Mouse (Mus musculus) G1E (cell line): ENCODE results near the gene Dlgap5. TPM values are rescaled to one million over a fixed set of nuclear protein-coding genes. Genes with fewer than 3 reads are reported as not detected.
"Not testable (repeated sequence)": the region's sequence is repeated elsewhere in the genome, so short reads cannot be mapped to it uniquely, and the experiment has no call there.

Source experiments
- ATAC-seq: 2 replicates; pipeline ENCODE4 v1.8.0; 2016; ENCODE audit warnings: mild to moderate bottlenecking; ENCODE audit not compliant: insufficient number of reproducible peaks, poor library complexity, low FRiP score, severe bottlenecking; ENCODE audit errors: extremely low read depth
- DNase-seq: peaks from one replicate; pipeline ENCODE4 v3.0.0; 2012; ENCODE audit warnings: low spot score
- H3K27me3 ChIP-seq: 2 replicates; pipeline ENCODE4 v1.6.1; 2012; ENCODE audit warnings: mild to moderate bottlenecking, low read length, inconsistent platforms; ENCODE audit not compliant: insufficient read depth
- H3K36me3 ChIP-seq: replicated peaks from 2 replicates; pipeline ENCODE3; 2012; ENCODE audit warnings: mild to moderate bottlenecking, inconsistent platforms
- H3K4me1 ChIP-seq: 2 replicates; pipeline ENCODE4 v1.6.1; 2012; ENCODE audit warnings: low read depth, low read length, inconsistent platforms, mixed read lengths; ENCODE audit not compliant: insufficient read depth
- H3K4me3 ChIP-seq: 2 replicates; pipeline ENCODE4 v1.5.1; 2012; ENCODE audit warnings: low read depth, mild to moderate bottlenecking, inconsistent platforms, low read length, moderate library complexity, mixed read lengths
- H3K9me3 ChIP-seq: replicated peaks from 2 replicates; pipeline ENCODE4 v1.6.1; 2012; ENCODE audit warnings: inconsistent platforms
- CTCF ChIP-seq: IDR thresholded peaks from 2 replicates; pipeline ENCODE4 v1.5.1; 2012; ENCODE audit warnings: low read depth, low read length, inconsistent platforms, mixed read lengths
- GATA1 ChIP-seq: IDR thresholded peaks from 2 replicates; pipeline ENCODE4 v1.6.1; 2012; ENCODE audit warnings: borderline replicate concordance, low read length, inconsistent platforms, mixed read lengths
- GATA2 ChIP-seq: IDR thresholded peaks from 2 replicates; pipeline ENCODE4 v1.6.1; 2012; ENCODE audit warnings: low read depth, low read length, inconsistent platforms, borderline replicate concordance
- POLR2AphosphoS5 ChIP-seq: IDR thresholded peaks from 2 replicates; pipeline ENCODE4 v1.6.1; 2012; ENCODE audit warnings: low read depth, low read length, inconsistent platforms; ENCODE audit not compliant: insufficient replicate concordance
- TAL1 ChIP-seq: conservative IDR thresholded peaks from 2 replicates; pipeline ENCODE4 v1.6.1; 2012; ENCODE audit warnings: low read depth, low read length, inconsistent platforms, mixed read lengths
- polyA plus RNA-seq: library from polyadenylated mRNA; stranded (reverse); fragments of >175 nt; gene quantifications from 2 replicates; pipeline ENCODE4 v1.2.3, GENCODE M21; 2012
- total RNA-seq, 2 experiments: library from RNA; stranded (forward) in 1 of 2; stranded (reverse) in 1 of 2; fragments of 200-1000 nt in 1 of 2; fragments of >200 nt in 1 of 2; fragmentation: Nextera tagmentation in 1 of 2; gene quantifications; 2 replicates each; pipeline ENCODE4 v1.2.3; 2014 to 2017

Gene Dlgap5
- total and polyA plus RNA-seq, 3 experiments: 21.6 to 119 (median 109) TPM

DNA sequence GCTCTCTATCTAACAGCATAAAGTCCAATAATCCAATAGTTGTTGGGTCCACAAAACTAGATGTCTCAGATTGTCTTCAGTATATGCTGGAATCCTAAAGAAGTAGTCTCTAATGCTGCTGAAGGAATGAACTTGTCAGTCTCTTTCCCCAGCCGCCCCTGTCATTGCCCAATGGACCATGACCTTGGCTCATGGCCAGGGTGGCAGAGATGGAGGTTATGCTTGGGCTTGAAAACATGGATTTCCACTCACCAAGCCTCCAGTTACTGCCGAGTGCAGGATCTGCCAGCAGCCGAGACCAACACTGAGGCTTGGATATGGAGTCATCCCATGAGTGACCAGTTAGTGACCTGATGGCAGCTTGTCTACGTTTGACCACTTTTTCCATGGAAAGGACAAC is 41.3 kb upstream of the Dlgap5 start:
- H3K9me3 ChIP-seq: no peaks in the 10 kb centered on the region
- no peaks in the 10 kb centered on the region for H3K36me3 ChIP-seq
- H3K4me1 ChIP-seq: no peaks in the 10 kb centered on the region
- ATAC-seq (no peak), DNase-seq (no peak)
- peaks cover 43% of the 10 kb centered on the region for H3K27me3 ChIP-seq
- no peak overlapping the region for H3K4me3 ChIP-seq
- TF ChIP-seq POLR2AphosphoS5 (no peak), GATA2 (no peak)

DNA sequence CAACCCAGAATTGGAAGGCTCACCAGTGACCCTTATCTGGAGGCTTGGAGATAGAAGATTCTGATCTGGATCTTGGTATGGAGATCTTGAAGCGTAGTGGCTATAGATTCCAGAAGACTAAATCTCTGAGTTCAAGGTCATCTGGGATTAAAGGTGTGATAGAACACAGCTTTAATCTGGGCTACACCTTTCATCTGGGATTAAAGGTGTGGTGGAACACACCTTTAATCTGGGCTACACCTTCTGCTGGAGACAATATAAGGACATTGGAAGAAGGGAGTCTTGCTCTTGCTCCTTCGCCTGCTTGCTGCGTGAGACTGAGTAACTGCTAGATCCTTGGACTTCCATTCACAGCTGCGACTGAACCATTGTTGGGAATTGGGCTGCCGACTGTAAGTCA is 31.9 kb upstream of the Dlgap5 start, which contains the start of gene Fbxo34:
Gene Fbxo34, plus strand, starts transcription at position 301 of the 400 bp plus-strand sequence.
- H3K9me3 ChIP-seq, H3K36me3 ChIP-seq, H3K4me3 ChIP-seq, H3K4me1 ChIP-seq, DNase-seq, ATAC-seq: not testable (repeated sequence)
- peaks cover 20% of the 10 kb centered on the region for H3K27me3 ChIP-seq

DNA sequence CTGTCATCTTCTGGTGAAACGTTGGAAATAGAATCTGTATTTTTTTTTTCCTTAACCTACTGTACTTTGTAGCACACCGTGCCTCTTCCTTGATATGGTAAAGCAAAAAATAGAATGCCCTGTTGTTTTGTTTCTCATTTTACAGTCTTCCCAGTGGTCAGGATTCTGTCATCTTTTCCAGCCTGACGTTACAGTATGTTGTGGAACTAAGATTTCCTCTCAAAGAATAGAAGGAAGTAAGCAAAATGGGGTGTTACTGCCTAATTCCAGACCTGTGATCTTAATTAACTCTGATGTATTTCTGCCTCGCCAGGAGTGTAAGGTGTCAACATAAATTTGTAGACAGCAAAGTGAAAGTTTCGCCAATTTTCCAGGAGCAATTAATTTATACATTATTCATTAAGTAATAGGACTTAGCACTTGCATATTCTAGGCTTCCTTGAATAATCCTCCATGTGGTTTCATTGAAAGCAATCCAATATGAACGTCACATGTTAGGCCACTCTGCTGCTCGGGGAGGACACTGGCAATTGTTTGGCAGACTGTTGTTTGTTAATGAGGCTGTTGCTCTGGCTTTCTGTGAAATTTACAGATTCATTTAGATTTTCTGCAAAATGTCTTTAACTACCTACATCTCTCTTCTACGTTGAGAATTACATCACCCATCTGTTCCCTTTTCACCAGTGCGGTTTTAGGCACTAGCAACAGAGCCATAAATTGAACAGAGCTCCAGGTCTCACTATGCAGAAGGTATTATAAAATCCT is 27.3 kb upstream of the Dlgap5 start:
- H3K4me3 ChIP-seq: no peak overlapping the region
- TF ChIP-seq GATA2 (no peak), CTCF (no peak), GATA1 (no peak), POLR2AphosphoS5 (no peak), TAL1 (no peak)

DNA sequence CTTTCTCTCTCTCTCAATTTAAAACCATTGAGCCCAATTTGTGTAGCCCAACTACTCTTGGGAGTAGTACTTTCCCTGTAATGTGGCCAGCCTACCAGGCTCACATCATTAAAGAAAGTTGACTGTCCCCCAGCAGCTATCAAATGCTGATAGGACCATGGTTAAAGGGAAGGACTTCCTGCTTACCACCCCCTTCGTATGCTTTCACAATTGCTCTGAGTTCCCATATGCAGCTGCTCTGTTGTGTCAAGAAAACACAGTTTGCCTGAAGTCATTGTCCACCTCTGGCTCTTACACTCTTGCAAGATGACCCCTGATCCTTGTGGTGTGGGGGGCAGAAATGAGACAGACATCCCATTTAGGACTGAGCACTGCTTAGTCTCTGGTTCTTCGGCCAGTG is 26.7 kb upstream of the Dlgap5 start:
- H3K27me3 ChIP-seq: peaks cover 21% of the 10 kb centered on the region
- no peaks in the 10 kb centered on the region for H3K4me1 ChIP-seq
- no peaks in the 10 kb centered on the region for H3K36me3 ChIP-seq
- no peak for TF ChIP-seq GATA2
- DNase-seq: no peak
- ATAC-seq: no peak
- no peaks in the 10 kb centered on the region for H3K9me3 ChIP-seq
- H3K4me3 ChIP-seq: no peak overlapping the region

More for the DNA sequence above, 27.3 kb upstream of the Dlgap5 start:
- Histone ChIP-seq H3K9me3 (no peaks in the 10 kb centered on the region), H3K4me1 (no peaks in the 10 kb centered on the region), H3K36me3 (no peaks in the 10 kb centered on the region), H3K27me3 (peaks cover 21% of the 10 kb centered on the region)
- no peak for ATAC-seq
- no peak for DNase-seq

DNA sequence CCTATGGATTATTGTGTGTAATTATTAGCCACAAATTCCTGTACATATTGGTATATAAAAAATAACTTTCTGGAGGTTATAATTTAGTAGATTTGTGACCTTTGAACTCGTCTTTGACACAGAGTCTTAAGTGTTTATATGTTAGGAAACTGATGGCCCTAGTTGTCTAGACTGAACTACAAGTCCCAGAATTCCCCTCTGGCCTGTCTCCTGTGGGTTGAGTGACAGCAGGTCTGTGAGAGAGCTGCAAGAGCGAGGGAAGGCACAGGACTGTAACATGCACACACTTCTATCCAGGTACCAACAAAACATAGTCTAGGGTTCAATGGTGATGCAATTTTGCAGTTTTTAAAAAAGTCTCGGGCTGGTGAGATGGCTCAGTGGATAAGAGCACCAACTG is 20.7 kb upstream of the Dlgap5 start:
- Histone ChIP-seq H3K4me3 (no peak overlapping the region), H3K27me3 (peaks cover 7% of the 10 kb centered on the region), H3K4me1 (no peaks in the 10 kb centered on the region), H3K9me3 (no peaks in the 10 kb centered on the region), H3K36me3 (no peaks in the 10 kb centered on the region)
- TF ChIP-seq GATA2: no peak
- no peak for TF ChIP-seq POLR2AphosphoS5
- no peak for TF ChIP-seq CTCF
- TF ChIP-seq TAL1: no peak
- TF ChIP-seq GATA1: no peak
- DNase-seq: no peak
- no peak for ATAC-seq

DNA sequence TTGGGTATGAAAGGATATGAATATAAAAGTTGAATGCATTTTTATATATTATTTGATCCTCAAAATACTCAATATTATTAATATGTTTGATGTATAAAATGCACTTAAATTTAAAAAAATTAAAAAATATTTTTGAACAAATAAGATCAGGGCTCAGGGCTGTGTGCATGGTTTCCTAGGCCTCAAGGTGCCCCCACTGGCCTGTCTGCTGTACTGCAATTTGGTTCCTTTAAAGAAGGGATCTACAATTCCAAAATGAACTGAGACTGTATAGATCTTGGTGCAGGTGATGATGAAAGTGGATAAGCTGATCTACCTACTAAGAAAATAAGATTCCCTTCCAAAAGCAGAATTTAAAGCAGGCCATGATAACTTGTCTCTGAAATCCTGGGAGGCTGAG is 14.8 kb upstream of the Dlgap5 start:
- peaks cover 11% of the 10 kb centered on the region for H3K27me3 ChIP-seq
- H3K36me3 ChIP-seq: no peaks in the 10 kb centered on the region
- ATAC-seq (no peak), DNase-seq (no peak)
- no peak overlapping the region for H3K4me3 ChIP-seq
- H3K9me3 ChIP-seq: no peaks in the 10 kb centered on the region
- no peaks in the 10 kb centered on the region for H3K4me1 ChIP-seq
- TF ChIP-seq TAL1 (no peak), POLR2AphosphoS5 (no peak), GATA2 (no peak), GATA1 (no peak), CTCF (no peak)

DNA sequence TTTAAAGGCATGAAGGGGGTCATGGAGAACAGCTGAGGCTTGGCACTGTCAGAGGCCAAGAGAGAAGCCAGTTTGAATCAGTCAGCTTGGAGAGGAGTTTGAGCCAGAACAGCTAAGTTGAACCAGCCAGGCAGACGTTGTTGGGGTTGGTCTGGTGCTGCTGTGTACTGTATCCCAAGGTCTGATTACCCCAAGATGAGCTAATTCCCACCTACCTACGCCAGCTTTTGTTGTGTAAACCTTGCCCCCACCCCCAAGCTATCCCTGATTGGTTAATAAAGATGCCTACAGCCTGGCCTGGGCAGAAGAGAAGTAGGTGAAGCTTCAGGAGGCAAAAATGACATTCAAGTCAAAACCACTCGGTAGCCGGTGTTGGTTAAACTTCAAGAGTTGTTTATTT is 4.3 kb upstream of the Dlgap5 start:
- H3K27me3 ChIP-seq: peaks cover 11% of the 10 kb centered on the region
- DNase-seq (no peak), ATAC-seq (no peak)
- no peaks in the 10 kb centered on the region for H3K36me3 ChIP-seq
- H3K4me1 ChIP-seq: peaks cover 18% of the 10 kb centered on the region
- TF ChIP-seq TAL1: no peak
- no peak for TF ChIP-seq GATA1
- no peak for TF ChIP-seq CTCF
- TF ChIP-seq GATA2: no peak
- TF ChIP-seq POLR2AphosphoS5: no peak
- no peaks in the 10 kb centered on the region for H3K9me3 ChIP-seq
- no peak overlapping the region for H3K4me3 ChIP-seq
